Mouse (Mus musculus): ENCODE measurements around the gene Slc25a13. TPM values are rescaled to one million over a fixed set of nuclear protein-coding genes. Genes with fewer than 3 reads are reported as not detected.
A peak's percentile ranks its signal among the peaks of the same experiment; 100 is the strongest.
"Not testable (repeated sequence)": the region's sequence is repeated elsewhere in the genome, so short reads cannot be mapped to it uniquely, and the experiment has no call there.

Gene Slc25a13
- total RNA-seq, 2 experiments from 2014 or later, result 3.4 to 3.7 TPM

- H3K4me3 ChIP-seq, result no peak overlapping the region
- peak; percentile 11 to 30 for DNase-seq (ENCODE audit: low spot score in 2 of 2)
- TF ChIP-seq CTCF (conservative IDR thresholded peaks at IDR 0.05), result no peak
- peak overlapping the region; percentile 57; the same call in 1 of the 2 replicates for H3K27ac ChIP-seq
Observed at GRCm38 (mm10) chr6:6197339-6197738, 19.6 kb downstream of the Slc25a13 start.

GRCm38 (mm10) chr6:6196527-6196926, 20.4 kb downstream of the Slc25a13 start:
- TF ChIP-seq CTCF (conservative IDR thresholded peaks at IDR 0.05), result no peak
- DNase-seq (ENCODE audit: low spot score in 2 of 2), result no peak
- peak overlapping the region; percentile 57; the same call in 1 of the 2 replicates for H3K27ac ChIP-seq
- no peak overlapping the region for H3K4me3 ChIP-seq

GRCm38 (mm10) chr6:6194831-6195230, 22.1 kb downstream of the Slc25a13 start:
- TF ChIP-seq CTCF (conservative IDR thresholded peaks at IDR 0.05), result no peak
- peak; percentile 23 to 57 for DNase-seq (ENCODE audit: low spot score in 2 of 2)
- Histone ChIP-seq H3K27ac (no peak overlapping the region), H3K4me3 (no peak overlapping the region)

GRCm38 (mm10) chr6:6193906-6194305, 23.1 kb downstream of the Slc25a13 start:
- H3K4me3 ChIP-seq, result no peak overlapping the region
- no peak for DNase-seq (ENCODE audit: low spot score in 2 of 2)
- no peak for TF ChIP-seq CTCF (conservative IDR thresholded peaks at IDR 0.05)
- H3K27ac ChIP-seq, result peak overlapping the region; percentile 2; the same call in 1 of the 2 replicates

GRCm38 (mm10) chr6:6192413-6192812, 24.6 kb downstream of the Slc25a13 start:
- peak overlapping the region; percentile 51 for H3K27ac ChIP-seq
- no peak for TF ChIP-seq CTCF (conservative IDR thresholded peaks at IDR 0.05)
- no peak overlapping the region for H3K4me3 ChIP-seq
- no peak for DNase-seq (ENCODE audit: low spot score in 2 of 2)

GRCm38 (mm10) chr6:6191596-6192337, 25.2 kb downstream of the Slc25a13 start:
- H3K27ac ChIP-seq, result peak overlapping the region; percentile 57
- DNase-seq (ENCODE audit: low spot score in 2 of 2), result peak; percentile 21 to 45
- TF ChIP-seq CTCF (conservative IDR thresholded peaks at IDR 0.05), result no peak
- H3K4me3 ChIP-seq, result no peak overlapping the region

GRCm38 (mm10) chr6:6188970-6189369, 28.0 kb downstream of the Slc25a13 start:
- Histone ChIP-seq H3K4me3 (no peak overlapping the region), H3K27ac (peak overlapping the region; percentile 61)
- no peak for DNase-seq (ENCODE audit: low spot score in 2 of 2)
- no peak for TF ChIP-seq CTCF (conservative IDR thresholded peaks at IDR 0.05)

- no peak overlapping the region for H3K27ac ChIP-seq
- DNase-seq (ENCODE audit: low spot score in 2 of 2), result no peak
- H3K4me3 ChIP-seq, result no peak overlapping the region
- TF ChIP-seq CTCF (conservative IDR thresholded peaks at IDR 0.05), result no peak
Observed at GRCm38 (mm10) chr6:6186468-6186867, 30.5 kb downstream of the Slc25a13 start.

GRCm38 (mm10) chr6:6185735-6186068, 31.3 kb downstream of the Slc25a13 start:
- TF ChIP-seq CTCF (conservative IDR thresholded peaks at IDR 0.05), result no peak
- no peak overlapping the region for H3K27ac ChIP-seq
- DNase-seq (ENCODE audit: low spot score in 2 of 2), result no peak
- no peak overlapping the region for H3K4me3 ChIP-seq

- H3K27ac ChIP-seq, result no peak overlapping the region
- no peak overlapping the region for H3K4me3 ChIP-seq
- no peak for DNase-seq (ENCODE audit: low spot score in 2 of 2)
- TF ChIP-seq CTCF (conservative IDR thresholded peaks at IDR 0.05), result no peak
Observed at GRCm38 (mm10) chr6:6184921-6185734, 31.8 kb downstream of the Slc25a13 start.

- no peak for TF ChIP-seq CTCF (conservative IDR thresholded peaks at IDR 0.05)
- H3K27ac ChIP-seq, result no peak overlapping the region
- no peak overlapping the region for H3K4me3 ChIP-seq
- no peak for DNase-seq (ENCODE audit: low spot score in 2 of 2)
Observed at GRCm38 (mm10) chr6:6183601-6184000, 33.4 kb downstream of the Slc25a13 start.

GRCm38 (mm10) chr6:6182191-6182590, 34.8 kb downstream of the Slc25a13 start:
- TF ChIP-seq CTCF (conservative IDR thresholded peaks at IDR 0.05), result no peak
- DNase-seq (ENCODE audit: low spot score in 2 of 2), result no peak
- Histone ChIP-seq H3K27ac (no peak overlapping the region), H3K4me3 (no peak overlapping the region)

GRCm38 (mm10) chr6:6178341-6178740, 38.6 kb downstream of the Slc25a13 start:
- not testable (repeated sequence) for H3K27ac ChIP-seq; DNase-seq (ENCODE audit: low spot score in 2 of 2); H3K4me3 ChIP-seq
